Mouse (Mus musculus) ES-E14 (cell line): ENCODE measurements around the gene Camk2n1. TPM values are rescaled to one million over a fixed set of nuclear protein-coding genes. Genes with fewer than 3 reads are reported as not detected.

Experiments
- DNase-seq: peaks from one replicate; pipeline ENCODE4 v3.0.0-alpha.2; 2013; ENCODE audit warnings: low read depth, low spot score
- H3K27ac ChIP-seq: 2 replicates; pipeline ENCODE4 v1.5.1; 2012; ENCODE audit warnings: low read depth, mild to moderate bottlenecking, low read length, moderate library complexity, mixed read lengths; ENCODE audit not compliant: poor library complexity, insufficient read depth, severe bottlenecking
- H3K36me3 ChIP-seq: 2 replicates; pipeline ENCODE4 v1.6.1; 2012; ENCODE audit warnings: mild to moderate bottlenecking, low read length, moderate library complexity, mixed read lengths; ENCODE audit not compliant: control insufficient read depth, poor library complexity, insufficient read depth, severe bottlenecking
- H3K4me1 ChIP-seq, 2 experiments: fragments of 150-350 bp in 1 of 2; sonication (generic) in 1 of 2; 2 replicates each; pipeline ENCODE4 v1.6.1; 2012; ENCODE audit warnings: low read length in 2 of 2, mild to moderate bottlenecking in 1 of 2, mixed read lengths in 1 of 2; ENCODE audit not compliant: control insufficient read depth in 2 of 2, insufficient read depth in 2 of 2, poor library complexity in 1 of 2
- H3K4me3 ChIP-seq, 2 experiments: fragments of 150-350 bp in 1 of 2; sonication (generic) in 1 of 2; 2 replicates each; pipeline ENCODE4 v1.5.1; 2012; ENCODE audit warnings: low read length in 2 of 2, low read depth in 1 of 2, mild to moderate bottlenecking in 1 of 2, mixed read lengths in 1 of 2; ENCODE audit not compliant: insufficient read depth in 1 of 2, poor library complexity in 1 of 2, severe bottlenecking in 1 of 2
- H3K9ac ChIP-seq: 2 replicates; pipeline ENCODE4 v1.6.1; 2012; ENCODE audit warnings: low read depth, mild to moderate bottlenecking, low read length, mixed read lengths; ENCODE audit not compliant: poor library complexity, insufficient read depth, severe bottlenecking
- H3K9me3 ChIP-seq: fragments of 150-350 bp; sonication (generic); 2 replicates; pipeline ENCODE4 v1.6.1; 2012; ENCODE audit warnings: low read depth, mild to moderate bottlenecking, low read length; ENCODE audit not compliant: control insufficient read depth, insufficient read depth
- CHD2 ChIP-seq: IDR thresholded peaks from 2 replicates; pipeline ENCODE4 v1.6.1; 2014; ENCODE audit warnings: mild to moderate bottlenecking, low read depth, low read length, inconsistent platforms
- HCFC1 ChIP-seq: IDR thresholded peaks from 2 replicates; pipeline ENCODE4 v1.6.1; 2012; ENCODE audit warnings: low read length, inconsistent platforms, borderline replicate concordance; ENCODE audit not compliant: insufficient read depth
- MAFK ChIP-seq: IDR thresholded peaks from 2 replicates; pipeline ENCODE4 v1.6.1; 2014; ENCODE audit warnings: mild to moderate bottlenecking, low read depth, low read length, inconsistent platforms; ENCODE audit not compliant: insufficient read depth
- ZC3H11A ChIP-seq: IDR thresholded peaks from 2 replicates; pipeline ENCODE4 v1.6.1; 2012; ENCODE audit warnings: low read depth, mild to moderate bottlenecking, inconsistent platforms, low read length, borderline replicate concordance
- ZNF384 ChIP-seq: IDR thresholded peaks from 2 replicates; pipeline ENCODE4 v1.6.1; 2012; ENCODE audit warnings: low read depth, low read length, inconsistent platforms
- in situ Hi-C, 2 experiments: fragments of 600-800 bp; cut with MboI; formaldehyde crosslinking; loops; one replicate each; pipeline ENCODE4 v1.15.1; 2025; ENCODE audit warnings: low sequenced_read_pairs in 2 of 2, inconsistent platforms in 1 of 2; ENCODE audit not compliant: unreplicated experiment in 2 of 2
- total RNA-seq: library from RNA; depleted of rRNA; stranded (reverse); fragments of 300-350 nt; gene quantifications from 2 replicates; pipeline ENCODE4 v1.2.3, GENCODE M21; 2012

Camk2n1 gene
- total RNA-seq, 1 experiment: 1.4 TPM

- Histone ChIP-seq H3K4me3 (peak overlapping the region; percentile 82 to 95), H3K36me3 (no peaks in the 10 kb centered on the region), H3K4me1 (peaks cover 0 to 42% of the 10 kb centered on the region in 2 experiments; a peak in 2 of 4 replicates), H3K9me3 (no peaks in the 10 kb centered on the region), H3K27ac (no peak overlapping the region), H3K9ac (0 out of 2 replicates have a peak overlapping the region, but pooled peaks have one; percentile 87)
- no peak for DNase-seq
- in situ Hi-C loops: loop anchor here in 1 of 2 experiments (25.0 kb wide), 1 partner anchor 1381 kb away; the partner anchor contains the start of gene Pax7
- TF ChIP-seq ZC3H11A (no peak), MAFK (no peak), CHD2 (no peak), HCFC1 (no peak), ZNF384 (peak; percentile 49; the same call in 1 of the 2 replicates)
These were observed 2.4 kb downstream of the Camk2n1 start for GRCm38 (mm10) chr4:138456536-138456935.

DNA sequence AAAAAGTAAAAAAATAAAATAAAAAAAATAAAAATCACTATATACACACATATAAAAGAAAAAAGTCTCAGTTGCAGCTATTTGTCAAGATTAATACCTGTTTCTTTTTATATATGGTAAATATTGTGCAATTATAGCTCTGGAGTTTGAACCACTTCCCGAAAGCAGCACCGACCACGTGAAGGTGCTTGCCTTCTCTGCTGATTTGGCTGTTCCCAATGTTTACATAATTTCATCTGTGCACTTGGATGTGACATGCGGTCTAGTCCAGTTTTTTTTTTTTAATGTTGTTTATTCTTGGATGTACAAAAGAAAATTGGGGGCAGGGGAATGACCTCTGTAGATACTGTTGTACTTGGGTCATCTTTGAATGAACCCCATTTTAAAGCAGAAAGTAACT is 3.0 kb downstream of the Camk2n1 start:
- no peak for DNase-seq
- no peaks in the 10 kb centered on the region for H3K36me3 ChIP-seq
- no peak overlapping the region for H3K27ac ChIP-seq
- H3K4me1 ChIP-seq: peaks cover 0 to 37% of the 10 kb centered on the region in 2 experiments; a peak in 2 of 4 replicates
- H3K4me3 ChIP-seq: no peak overlapping the region
- H3K9ac ChIP-seq: no peak overlapping the region
- no peak for TF ChIP-seq HCFC1
- no peak for TF ChIP-seq CHD2
- no peak for TF ChIP-seq ZNF384
- no peaks in the 10 kb centered on the region for H3K9me3 ChIP-seq
- in situ Hi-C loops: loop anchor here in 1 of 2 experiments (25.0 kb wide), 1 partner anchor 1380 kb away; the partner anchor contains the start of gene Pax7

DNA sequence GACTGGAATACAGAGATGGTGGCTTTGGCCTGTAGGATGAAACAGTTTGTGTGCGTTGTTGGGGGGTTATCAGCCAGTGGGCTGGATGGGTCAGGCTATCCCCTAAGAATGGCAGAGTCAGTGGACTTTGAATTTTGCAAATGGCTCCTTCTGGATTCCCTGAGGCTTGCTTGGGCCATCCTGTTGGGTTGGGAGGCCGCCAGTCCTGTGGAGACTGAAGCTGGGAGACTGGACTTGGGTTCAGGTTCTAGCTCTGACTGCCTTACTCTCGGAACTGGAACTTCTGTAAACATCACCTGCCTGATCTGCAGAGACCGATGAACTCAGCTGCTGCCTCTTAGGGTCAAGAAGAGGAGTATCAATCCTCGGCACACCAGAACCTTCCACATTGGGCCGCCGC is 4.1 kb downstream of the Camk2n1 start:
- H3K4me1 ChIP-seq: peaks cover 3 to 34% of the 10 kb centered on the region in 2 experiments; a peak in 2 of 4 replicates
- H3K4me3 ChIP-seq: no peak overlapping the region
- in situ Hi-C loops: loop anchor here in 1 of 2 experiments (25.0 kb wide), 1 partner anchor 1379 kb away; the partner anchor contains the start of gene Pax7
- H3K27ac ChIP-seq: no peak overlapping the region
- TF ChIP-seq MAFK (no peak), CHD2 (no peak), HCFC1 (no peak), ZNF384 (no peak), ZC3H11A (no peak)
- H3K9me3 ChIP-seq: no peaks in the 10 kb centered on the region
- no peaks in the 10 kb centered on the region for H3K36me3 ChIP-seq
- H3K9ac ChIP-seq: no peak overlapping the region
- no peak for DNase-seq

- Histone ChIP-seq H3K4me1 (peaks cover 3 to 39% of the 10 kb centered on the region in 2 experiments; a peak in 2 of 4 replicates), H3K36me3 (no peaks in the 10 kb centered on the region), H3K9me3 (no peaks in the 10 kb centered on the region), H3K9ac (no peak overlapping the region), H3K27ac (no peak overlapping the region), H3K4me3 (no peak overlapping the region)
- no peak for DNase-seq
- TF ChIP-seq MAFK (no peak), ZNF384 (no peak)
- in situ Hi-C loops: loop anchor here in 1 of 2 experiments (25.0 kb wide), 1 partner anchor 1378 kb away; the partner anchor contains the start of gene Pax7
These were observed 4.8 kb downstream of the Camk2n1 start for GRCm38 (mm10) chr4:138458735-138459440.

- H3K4me1 ChIP-seq: peaks cover 3 to 41% of the 10 kb centered on the region in 2 experiments; a peak in 2 of 4 replicates
- in situ Hi-C loops: loop anchor here in 1 of 2 experiments (25.0 kb wide), 1 partner anchor 1378 kb away; the partner anchor contains the start of gene Pax7
- no peaks in the 10 kb centered on the region for H3K9me3 ChIP-seq
These were observed 5.7 kb downstream of the Camk2n1 start for GRCm38 (mm10) chr4:138459775-138460174.

More at GRCm38 (mm10) chr4:138459775-138460174, 5.7 kb downstream of the Camk2n1 start:
- Histone ChIP-seq H3K4me3 (no peak overlapping the region), H3K36me3 (no peaks in the 10 kb centered on the region), H3K9ac (no peak overlapping the region), H3K27ac (no peak overlapping the region)
- TF ChIP-seq ZNF384 (no peak), ZC3H11A (no peak), HCFC1 (no peak), MAFK (no peak)
- no peak for DNase-seq
